Mouse (Mus musculus) cerebellum, postnatal 25 days (tissue): ENCODE measurements around the gene Tgoln1.
A peak's percentile ranks its signal among the peaks of the same experiment; 100 is the strongest.

Experiments used
- DNase-seq, 2 experiments: peaks; one replicate each; pipeline ENCODE4 v3.0.0; 2021; ENCODE audit warnings: mixed read lengths in 2 of 2

Gene Tgoln1

DNA sequence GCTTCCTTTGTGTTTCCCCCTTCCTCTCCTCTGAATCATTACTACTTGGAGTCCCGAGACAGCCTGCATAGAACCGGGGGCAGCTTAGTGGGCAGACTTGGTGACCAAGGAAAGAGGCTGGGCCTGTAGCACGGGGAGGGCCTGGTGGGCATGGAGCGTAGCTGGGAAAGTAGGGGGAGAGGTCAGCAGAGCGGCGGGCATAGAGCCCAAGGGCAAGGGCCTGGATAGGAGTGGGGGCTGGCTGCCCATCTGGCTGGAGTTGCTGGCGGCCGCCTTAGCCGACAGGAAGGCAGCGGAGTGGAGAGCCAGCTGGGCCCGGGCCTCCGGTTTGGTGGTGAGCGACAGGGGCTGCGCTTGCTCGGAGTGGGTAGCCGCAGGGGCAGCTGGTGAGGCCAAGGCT lies 10.5 kb upstream of the Tgoln1 start:
- DNase-seq, result peak; percentile 31 to 40

DNA sequence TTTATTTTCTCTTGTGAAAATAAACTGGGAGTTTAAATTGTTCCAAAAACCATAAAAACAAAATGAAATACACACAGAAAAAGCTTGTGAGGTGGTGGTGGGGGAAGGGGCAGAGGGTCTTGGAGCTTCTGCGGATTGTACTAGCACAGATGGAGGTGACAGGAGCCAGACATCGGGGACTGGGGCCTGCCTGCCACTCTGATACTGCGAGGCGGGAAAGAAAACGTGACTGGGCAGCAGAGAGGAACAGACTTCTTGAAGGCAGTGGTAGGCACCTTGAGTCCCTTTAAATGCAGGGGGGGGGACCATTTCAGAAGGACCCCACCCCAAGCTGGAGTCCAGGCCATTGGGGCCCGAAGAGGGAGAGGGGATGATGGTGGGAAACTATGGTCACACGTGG lies 9.6 kb upstream of the Tgoln1 start:
- DNase-seq, result no peak

DNA sequence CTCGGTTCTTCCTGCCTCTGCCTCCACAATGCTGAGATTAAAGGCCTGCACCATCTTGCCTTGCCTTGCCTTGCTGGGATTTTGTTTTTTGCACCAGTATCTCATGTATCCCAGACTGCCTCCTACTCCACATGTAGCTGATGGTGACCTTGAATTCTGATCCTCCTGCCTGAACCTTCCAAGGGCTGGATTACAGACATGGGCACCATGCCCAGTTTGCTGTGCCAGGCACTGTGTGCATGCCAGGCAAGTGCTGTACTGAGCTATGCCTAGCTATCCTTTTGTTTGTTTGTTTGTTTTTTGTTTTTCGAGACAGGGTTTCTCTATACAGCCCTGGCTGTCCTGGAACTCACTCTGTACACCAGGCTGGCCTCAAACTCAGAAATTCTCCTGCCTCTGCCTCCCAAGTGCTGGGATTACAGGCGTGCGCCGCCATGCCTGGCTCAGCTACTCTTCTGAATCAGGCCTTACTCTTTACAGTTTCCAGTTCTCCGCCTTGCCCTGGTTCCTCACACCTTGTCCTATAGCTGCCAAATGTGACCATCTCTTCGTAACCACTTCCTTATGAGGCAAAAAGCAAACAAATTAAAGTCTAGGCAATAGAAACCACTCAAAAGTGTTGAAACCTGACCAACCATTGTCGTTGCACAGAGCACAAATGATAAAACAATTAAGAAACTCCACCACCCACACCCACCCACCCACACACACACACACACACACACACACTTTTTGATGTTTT lies 7.0 kb upstream of the Tgoln1 start:
- DNase-seq, result peak in 1 of 2 experiments; percentile 44

DNA sequence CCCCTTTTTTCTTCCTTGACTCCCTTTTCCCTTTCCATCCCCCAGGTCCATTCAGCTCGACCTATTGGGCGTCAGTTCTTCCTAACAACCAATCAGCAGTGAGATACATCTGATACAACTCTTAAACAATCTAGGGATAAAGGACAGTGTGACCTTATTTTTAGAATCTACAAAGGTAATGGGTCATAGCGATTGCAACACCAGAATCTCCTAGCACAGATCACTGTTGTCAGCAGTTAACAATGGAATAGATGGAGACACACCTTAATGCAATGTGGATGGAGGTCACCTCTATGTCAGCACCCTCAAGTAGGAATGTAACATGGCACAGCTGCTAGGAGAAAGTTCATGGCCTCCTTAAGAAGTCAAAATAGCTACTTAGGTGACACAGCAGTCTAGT lies 6.1 kb upstream of the Tgoln1 start:
- no peak for DNase-seq

DNA sequence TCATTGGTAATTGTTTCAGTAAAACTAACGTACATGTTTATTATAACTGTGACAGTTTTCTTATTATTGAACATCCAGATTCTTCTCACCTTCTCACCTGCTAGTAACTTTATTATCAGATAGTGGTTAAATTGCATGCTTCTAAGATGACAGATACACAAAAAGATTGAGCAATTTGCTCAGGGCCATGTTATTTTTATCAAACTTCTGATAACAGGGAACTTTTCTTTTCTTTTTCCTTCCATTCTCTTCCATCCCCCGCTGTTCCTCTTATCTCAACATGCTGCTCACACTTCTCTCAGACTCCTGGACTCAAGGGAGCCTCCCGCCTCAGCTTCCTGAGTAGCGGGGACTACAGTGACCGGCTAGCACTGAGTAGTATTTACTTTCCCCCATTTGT lies 4.1 kb upstream of the Tgoln1 start:
- DNase-seq, result no peak

DNA sequence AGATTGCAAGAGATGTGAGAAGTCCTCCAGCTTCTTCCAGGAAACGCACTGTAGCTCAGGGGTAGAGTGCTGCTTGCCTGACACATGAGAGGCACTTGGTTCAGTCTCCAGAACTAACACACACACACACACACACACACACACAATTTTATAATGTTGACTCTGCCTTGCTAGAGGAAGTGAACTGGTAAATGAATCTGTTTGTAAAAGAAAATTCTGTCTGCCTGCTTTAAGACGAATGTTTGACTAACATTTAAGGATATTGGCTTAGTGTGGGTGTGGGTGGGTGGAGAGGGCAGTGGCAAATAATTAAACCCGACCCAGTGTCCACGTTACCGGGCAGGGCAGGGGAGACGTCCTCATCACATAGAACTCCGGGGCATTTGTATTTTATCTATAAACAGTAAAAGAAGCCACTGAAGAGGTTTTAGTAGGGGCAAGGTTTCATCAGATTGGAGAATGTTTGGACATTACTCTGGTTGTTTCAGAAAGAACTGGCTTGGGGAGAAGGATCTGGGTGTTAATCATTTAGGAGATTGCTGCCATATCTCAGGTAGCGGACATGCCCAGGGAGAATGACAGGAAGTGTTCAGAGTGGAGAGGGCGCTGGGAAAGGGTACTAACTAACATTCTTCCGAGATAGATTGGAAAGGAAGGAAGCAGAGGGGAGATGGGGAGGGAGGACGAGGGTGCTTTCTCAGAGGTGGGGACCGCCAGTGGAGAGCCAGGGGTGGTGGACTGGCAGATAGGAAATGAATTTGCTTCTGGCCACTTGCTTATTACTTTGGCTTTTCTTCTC lies 3.1 kb upstream of the Tgoln1 start:
- no peak for DNase-seq

DNA sequence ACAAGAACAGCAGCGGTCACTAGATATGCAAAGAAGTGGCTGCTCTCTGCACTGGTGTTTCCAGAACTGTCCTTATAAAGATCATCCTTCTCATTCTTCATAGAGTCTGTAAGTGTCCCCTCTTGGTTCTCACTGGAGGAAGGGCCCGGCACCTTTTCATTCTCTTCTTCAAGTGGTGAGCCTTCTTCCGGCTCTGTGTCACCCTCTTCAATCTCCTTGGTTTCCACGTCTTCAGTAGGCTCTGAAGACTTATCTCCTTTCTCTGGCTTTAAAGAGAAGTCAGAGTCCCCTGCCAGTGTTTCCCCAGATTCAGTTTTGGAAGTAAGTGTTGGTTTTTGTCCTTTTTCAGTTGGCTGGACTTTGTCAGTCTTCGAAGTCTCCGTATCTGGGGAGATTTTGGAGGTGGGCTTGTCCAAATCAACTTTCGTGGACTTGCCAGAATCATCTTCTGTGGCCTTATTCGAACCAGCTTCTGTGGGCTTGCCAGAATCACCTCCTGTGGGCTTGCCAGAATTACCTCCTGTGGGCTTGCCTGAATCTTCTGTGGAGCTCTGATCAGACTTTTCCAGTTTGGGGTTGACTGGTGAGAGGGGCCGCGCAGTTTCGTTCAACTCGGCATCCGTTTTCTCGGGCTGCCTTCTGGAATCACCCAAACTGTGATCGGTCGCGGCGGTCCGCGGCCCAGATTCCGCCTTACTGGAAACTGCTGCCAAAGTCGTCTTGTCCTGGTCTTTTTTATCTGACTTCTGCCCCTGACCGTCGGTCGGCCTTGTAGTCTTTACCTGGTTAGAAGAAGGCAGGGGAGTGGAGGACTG lies 1.0 kb downstream of the Tgoln1 start:
- peak; percentile 28 to 32 for DNase-seq

DNA sequence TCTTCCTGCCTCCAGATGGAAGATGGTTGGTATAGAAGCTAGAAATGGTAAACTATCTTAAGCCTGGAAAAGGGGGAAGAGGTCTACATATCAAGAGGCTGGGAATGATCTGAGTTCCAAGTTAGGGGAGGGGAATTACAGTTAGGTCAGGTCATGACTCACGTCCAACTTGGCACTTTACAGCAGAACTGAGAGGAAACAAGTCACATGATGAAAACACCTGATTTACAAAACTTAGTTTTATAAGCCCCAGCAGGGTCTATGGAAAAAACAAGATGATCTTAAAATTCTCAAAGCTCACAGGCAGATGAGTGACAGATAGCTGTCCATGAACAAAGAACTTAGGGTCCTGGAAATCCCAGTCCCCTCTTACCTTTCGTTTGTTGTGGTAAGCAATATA lies 1.6 kb downstream of the Tgoln1 start:
- DNase-seq, result no peak

DNA sequence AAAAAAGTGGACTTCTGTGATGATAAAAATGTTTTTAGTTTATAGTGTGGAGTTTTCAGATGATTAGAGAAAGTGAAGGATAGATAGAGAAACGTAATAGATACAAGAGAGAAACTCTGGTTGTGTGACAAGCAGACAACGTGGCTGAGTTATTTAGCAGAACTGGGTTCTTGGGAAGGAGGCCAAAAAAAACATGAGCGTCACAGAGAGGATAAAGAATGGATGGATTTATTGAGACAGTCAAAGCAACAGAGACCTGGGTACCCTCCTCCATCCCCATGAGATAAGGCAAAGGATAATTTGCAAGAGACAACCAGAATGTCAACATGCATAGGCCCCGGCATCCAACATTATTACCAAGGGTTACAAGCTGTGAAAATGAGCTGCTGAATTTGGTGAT lies 6.5 kb downstream of the Tgoln1 start:
- no peak for DNase-seq

DNA sequence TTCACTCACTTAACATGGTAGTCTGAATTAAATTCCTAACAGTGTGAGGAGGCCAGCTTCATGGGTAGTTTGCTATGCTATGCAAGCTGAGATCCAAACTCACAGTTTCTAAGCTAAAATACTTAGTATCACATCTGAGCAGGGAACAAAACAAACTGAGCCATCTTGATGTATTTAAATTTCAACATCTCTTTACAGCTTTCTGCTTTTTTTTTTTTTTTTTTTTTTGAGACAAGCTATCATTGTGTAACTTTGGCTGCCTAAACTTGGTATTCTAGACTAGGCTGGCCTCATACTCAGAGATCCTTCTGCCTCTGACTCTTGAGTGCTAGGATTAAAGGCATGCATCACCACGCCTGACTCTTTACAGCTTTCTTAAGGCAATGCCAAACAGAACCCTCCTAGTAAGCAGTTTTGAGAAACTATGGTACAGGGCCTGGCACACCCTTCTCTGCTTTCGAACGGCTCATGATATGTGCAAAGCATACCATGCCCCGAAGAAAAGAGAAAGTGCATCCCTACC lies 8.1 kb downstream of the Tgoln1 start:
- no peak for DNase-seq

DNA sequence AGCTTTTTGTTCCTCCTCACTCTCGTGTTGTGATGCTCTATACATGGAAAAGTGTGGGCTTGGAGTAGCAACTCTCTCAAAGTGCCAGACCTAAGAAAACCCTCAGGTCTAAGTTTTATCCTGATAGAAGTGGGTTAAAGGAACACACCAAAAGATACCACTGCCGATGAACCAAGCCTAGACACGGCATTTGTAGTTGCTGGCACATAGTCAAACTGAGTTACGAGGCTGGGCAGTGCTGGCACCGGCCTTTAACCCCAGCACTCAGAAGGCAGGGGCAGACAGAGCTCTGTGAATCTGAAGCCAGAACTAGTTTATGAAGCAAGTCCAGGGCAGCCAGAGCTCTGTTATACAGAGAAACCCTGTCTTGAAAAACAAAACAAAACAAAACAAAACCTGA lies 9.1 kb downstream of the Tgoln1 start:
- DNase-seq, result no peak

DNA sequence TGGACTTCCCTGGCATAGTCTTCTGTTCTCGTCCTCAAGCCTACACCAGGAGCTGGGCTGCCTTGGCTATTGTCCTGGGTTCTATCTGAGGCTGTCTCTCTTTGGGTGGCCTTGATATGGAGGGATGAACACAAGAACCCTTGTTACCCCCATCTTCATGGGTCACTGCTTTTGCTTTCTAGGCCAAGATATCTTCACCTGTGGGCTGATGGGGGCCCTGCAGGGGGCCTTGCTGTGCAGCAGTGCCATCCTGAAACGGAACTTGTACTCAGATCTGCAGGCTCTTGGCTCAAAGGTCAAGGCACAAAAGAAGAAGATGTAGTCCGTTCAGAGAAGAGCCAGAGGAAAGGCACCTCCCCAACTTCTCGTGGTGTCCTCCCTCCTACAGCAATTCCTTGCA lies 9.7 kb downstream of the Tgoln1 start:
- DNase-seq, result no peak

DNA sequence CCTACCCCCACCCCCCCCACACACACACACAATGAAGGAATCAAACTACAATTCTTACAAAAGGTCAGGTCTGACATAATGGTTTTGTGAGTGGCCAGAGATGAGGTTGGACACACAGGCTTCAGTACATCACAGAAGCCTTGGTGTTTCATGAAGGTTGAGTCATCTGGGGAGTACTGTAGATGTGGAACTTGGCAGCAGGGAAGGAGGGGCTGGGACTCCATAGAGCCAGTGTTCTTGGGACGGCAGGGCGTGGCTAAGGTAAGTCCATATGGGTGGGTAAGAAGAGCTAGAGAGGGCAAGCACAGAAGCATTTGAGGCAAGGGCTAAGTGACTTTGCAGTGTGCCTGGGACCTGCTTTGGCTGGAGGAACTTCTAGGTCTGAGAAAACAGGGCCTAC lies 12.7 kb downstream of the Tgoln1 start:
- no peak for DNase-seq

DNA sequence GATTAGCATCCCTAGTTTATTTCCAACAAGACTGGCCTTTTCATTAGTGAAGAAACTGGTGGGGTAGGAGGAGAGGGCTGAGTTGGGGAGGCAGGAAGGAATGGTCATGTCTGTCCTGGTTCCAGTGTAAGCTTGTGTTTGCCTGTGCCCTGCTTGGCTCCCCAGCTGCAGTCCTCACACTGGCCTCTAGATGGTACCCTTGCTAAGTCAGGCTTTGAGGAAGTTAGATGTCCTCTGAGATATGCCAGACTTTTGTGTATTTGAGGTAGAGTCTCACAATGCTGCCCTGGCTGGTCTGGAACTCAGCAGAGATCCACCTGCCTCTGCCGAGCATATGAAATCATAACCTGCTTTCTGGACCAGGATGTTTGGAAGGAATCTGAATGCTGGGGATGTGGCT lies 15.1 kb downstream of the Tgoln1 start:
- DNase-seq, result peak; percentile 82 to 87

DNA sequence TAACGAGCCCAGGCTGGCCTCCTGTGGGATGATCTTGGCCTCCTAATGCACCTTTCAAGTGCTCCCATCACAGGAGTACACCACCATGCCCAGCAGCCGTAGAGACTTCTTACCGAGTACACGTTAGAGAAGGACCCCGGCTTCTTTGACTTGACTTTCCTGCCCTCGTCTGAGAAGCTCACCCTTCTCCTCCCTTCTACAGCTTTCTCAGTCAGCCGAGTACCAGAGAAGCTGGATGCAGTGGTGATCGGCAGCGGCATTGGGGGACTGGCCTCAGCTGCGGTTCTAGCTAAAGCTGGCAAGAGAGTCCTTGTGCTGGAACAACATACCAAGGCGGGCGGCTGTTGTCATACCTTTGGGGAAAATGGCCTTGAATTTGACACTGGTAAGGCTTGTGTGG lies 16.0 kb downstream of the Tgoln1 start:
- no peak for DNase-seq

DNA sequence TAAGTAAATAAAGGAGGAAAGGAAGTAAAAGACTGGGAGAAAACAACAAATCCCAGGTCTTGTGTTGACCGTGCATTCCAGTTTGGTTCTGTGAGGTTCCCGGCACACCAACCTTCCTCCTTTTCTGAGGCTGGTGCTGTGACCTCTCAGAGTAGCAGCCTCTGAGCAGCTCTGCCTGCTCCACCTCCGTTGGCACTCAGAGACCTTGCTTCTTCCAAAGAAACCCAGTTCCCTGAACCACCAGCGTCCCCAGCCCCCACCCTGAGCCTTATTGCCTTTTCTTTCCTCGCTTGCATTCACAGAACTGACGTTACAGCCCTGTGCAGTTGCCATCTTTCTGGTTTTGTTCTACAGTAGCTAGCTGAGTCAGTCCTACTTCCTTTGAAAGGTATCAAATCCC lies 16.6 kb downstream of the Tgoln1 start:
- DNase-seq, result no peak

DNA sequence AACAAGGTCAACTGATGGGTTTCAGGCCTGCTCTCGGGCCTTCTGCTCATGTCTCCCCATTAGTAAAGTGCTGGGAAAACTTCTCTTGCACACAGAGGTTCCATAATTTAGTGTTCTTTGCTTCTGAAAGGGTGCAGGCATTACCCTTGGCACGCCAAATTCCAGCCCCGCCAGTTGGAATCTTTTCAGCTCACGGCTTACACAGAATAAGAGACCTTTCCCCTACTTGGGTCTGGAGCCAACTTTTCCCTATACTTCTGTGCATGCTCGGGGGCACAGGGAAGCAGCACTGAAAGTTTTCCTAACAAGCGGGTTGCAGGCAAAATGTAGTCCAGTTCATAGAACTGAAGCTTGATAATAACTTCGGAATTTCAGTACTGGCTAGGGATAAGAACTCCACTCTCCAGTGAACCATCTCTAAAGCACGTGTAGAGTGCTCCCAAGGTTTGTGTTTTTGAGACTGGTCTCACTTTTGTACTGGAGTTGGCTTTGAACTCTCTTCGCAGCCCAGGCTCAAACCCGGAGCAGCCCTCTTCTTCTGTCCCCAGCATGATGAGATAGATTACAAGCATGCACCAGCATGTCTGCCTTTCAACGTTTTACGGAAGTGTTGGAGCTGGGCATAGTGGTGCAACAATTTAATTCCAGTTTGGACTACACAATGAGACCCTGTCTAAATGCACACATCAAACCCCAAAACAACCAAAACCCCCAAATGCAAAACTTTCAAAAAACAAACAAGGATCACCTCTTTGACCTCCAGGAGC lies 17.8 kb downstream of the Tgoln1 start:
- peak in 1 of 2 experiments; percentile 47 for DNase-seq

DNA sequence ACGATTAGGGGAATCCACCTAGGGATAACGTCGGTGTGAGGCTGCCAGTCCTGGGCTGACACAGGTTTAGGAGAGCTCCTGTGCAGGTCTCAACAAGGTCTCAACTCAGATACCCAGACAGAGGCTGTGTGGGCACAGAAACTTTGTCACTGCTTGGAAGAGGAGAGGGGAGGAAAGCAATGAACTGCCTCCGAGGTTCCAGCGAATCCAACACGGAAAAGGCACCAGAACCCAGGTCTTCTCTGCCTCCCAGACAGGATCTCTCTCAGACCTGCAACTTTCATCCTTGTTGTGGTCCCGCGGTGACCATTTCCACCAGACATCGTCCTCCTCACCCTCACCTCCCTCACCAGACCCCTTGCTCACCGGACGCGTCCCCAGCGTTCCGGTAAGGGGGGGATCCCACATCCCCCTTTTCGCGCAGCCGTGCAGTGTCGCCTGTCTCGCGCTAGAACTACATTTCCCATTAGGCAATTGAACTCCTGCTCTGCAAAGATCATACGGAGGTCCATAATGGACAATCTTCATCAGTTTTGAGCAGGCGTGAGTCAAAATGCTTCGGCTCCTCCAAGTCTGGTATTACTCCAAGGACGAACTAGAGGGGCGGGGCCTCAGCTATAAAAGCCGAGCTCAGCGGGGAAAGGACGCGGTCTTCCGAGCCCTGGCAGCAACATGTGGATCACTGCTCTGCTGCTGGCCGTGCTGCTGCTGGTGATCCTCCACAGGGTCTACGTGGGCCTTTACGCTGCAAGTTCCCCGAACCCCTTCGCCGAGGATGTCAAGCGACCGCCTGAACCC lies 18.6 kb downstream of the Tgoln1 start, which contains the start of the genes Elmod3 and Retsat:
TSS of gene Elmod3 (minus strand) at position 458 of the 798 bp plus-strand sequence.
TSS of gene Retsat (plus strand) at position 520 of the 798 bp plus-strand sequence.
- DNase-seq, result peak; percentile 84

DNA sequence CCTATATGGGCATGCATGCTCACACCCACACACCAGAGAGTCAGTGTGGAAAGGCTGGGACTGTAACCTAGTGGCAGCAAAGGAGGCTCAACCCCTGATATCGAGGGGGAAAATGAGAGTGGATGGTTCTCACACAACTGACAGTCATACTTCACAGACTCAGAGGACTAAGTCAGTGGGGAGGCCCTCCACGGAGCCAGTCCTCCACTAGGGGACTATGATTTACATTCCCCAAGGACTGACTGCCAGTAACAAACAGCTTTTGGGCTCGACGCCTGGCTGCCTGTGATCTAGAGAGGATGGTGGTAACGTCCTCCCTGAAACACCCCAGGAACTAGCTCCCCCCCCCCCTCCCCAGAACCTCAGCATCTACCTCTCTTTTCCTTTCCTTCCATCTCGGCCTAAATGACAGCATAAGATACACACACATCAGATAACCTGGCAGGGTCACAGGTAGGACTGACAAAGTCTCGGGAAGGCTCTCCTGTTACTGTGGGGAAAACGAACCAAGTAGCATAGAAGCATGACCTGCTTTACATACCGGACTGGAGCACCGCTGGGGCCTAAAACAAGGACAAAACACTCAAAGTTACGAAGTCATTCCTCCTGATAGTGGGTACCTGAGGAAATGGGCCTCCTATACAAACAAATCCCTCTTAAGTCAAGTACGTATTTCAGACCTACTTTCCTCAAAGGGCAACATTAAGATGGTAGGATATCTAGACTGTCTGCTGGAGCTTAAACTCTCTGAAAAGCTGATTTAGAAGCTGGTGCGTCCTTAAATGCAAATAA lies 19.5 kb downstream of the Tgoln1 start:
- DNase-seq, result peak in 1 of 2 experiments; percentile 20

DNA sequence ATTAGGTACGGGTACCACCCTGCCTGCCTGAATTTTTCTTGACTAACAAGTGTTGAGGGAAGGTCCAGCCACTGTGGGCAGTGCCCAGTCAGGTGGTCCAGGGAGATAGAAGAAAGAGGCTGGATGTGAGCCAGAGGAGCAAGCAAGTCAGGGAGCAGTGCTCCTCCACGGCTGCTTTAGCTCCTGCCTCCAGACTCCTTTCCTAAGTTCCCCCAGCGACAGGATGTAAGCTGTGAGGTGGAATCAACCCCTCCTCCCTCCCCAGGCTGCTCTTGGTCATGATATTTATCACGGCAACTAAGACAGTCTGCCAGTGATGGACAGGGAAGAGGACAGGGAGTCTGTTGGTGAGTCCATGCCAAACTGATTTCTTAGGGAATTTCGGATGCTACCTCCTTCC lies 22.9 kb downstream of the Tgoln1 start:
- no peak for DNase-seq
